Mouse (Mus musculus) cortical plate, adult 2 months (tissue): ENCODE results near the gene Sh2b1.

Experiments
- CTCF ChIP-seq: fragments of 200-500 bp; IDR thresholded peaks from 2 replicates; pipeline ENCODE4 v1.5.1; 2011; ENCODE audit warnings: mild to moderate bottlenecking, control low read depth, low read length; ENCODE audit not compliant: insufficient read depth; ENCODE audit errors: extremely low read depth
- POLR2A ChIP-seq: fragments of 200-500 bp; IDR thresholded peaks from 2 replicates; pipeline ENCODE4 v1.6.1; 2011; ENCODE audit warnings: mild to moderate bottlenecking, low read length, control low read depth; ENCODE audit not compliant: insufficient read depth; ENCODE audit errors: extremely low read depth

DNA sequence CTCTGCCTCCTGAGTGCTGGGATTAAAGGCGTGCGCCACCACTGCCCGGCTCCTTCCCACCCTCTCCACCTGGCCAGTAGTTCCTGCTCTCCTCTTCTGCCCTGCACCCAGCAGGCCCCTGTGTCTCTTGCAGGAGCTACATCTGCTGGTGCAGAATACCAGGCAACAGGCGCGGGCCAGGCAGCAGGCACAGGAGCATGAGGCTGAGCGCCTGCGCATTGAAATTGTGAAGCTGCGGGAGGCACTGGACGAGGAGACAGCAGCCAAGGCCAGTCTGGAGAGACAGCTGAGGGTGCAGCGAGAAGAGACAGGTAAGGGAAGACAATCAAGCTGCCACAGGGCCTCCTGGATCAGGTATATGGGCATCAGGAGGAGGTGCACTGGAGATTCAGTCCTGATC is 31.2 kb downstream of the Sh2b1 start:
- TF ChIP-seq POLR2A, result no peak
- no peak for TF ChIP-seq CTCF
